Mouse (Mus musculus) urinary bladder, adult 18-20 months (tissue): Measurements from ENCODE around the gene Nme7.
A peak's percentile ranks its signal among the peaks of the same experiment; 100 is the strongest.

Experiments used
- DNase-seq, 2 experiments: peaks; one replicate each; pipeline ENCODE4 v3.0.0; 2022; ENCODE audit warnings: low spot score in 2 of 2, mixed read lengths in 2 of 2

Gene Nme7

DNA sequence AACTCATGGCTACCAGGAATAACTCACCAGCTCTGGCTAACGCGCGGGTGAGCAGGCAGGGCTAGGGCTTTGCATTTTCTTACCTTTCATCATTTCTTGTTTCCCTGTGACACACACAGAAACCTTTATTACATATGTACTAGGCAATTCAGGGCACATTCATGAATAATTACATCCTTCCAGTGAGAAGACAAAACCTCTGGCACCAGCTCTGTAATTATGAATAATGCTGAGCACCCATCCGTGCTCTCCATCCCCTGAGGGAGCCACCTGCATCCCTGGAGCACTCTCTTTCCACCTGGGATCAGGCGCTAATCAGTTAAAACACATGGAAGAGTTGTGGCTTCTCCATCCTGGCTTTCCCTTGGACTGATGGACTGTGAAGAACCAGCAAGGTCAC, at the start of gene Nme7:
Gene Nme7, plus strand, starts transcription at position 301 of the 400 bp plus-strand sequence.
- DNase-seq = no peak

DNA sequence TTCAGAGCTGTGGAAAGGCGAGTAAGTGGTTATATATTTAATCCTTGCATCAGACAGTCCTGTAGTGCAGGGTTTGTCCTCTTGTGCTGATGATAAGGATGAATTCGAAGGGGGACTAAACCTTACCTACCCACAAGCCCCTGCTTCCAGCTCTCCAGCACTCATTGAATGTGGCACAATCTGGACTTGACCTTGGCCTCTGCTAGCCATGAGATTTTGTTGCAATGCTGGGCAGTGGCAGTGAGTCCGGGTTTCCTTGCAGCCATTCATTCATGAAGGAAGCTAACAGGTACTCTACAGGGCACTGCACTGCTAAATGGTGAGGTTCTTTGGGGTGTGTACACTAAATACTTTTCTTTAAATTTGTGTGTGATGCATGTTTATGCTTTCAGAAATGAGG, 49.1 kb upstream of the Nme7 start:
- DNase-seq = no peak

DNA sequence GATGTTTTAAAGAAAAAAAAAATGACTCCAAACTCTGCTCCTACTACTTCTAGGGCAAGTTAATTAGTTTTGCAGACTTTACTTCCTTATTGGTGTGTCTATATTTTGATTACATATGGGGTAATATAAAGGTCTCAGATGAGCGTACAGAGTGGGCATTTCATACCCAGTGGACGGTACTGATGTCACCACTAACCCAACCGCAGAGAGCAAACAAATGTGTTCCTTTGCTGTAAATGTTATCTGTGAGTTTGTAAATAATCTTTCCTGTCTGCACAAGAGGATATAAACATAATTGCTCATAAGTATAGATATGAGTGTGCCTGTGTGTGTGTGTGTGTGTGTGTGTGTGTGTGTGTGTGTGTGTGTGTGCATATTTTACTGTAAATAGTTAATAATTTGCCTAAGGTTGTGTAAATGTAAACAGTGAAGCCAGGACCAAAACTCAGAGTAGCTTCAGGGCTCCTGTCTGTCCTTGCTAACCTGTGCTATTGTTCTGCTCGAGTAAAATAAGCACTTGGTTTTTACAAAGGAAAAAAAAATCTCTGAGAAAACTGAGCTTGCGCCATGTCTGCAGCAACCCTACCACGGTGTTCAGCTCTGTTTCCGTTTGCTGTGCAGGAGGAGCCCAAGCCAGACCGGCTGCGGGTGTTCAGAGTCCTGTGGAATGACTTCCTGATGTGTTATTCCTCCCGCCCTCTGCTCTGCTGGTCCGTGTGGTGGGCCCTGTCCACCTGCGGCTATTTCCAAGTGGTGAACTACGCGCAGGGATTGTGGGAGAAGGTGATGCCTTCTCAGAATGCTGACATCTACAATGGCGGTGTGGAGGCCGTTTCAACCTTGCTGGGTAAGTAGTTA, 43.5 kb upstream of the Nme7 start:
- no peak for DNase-seq

DNA sequence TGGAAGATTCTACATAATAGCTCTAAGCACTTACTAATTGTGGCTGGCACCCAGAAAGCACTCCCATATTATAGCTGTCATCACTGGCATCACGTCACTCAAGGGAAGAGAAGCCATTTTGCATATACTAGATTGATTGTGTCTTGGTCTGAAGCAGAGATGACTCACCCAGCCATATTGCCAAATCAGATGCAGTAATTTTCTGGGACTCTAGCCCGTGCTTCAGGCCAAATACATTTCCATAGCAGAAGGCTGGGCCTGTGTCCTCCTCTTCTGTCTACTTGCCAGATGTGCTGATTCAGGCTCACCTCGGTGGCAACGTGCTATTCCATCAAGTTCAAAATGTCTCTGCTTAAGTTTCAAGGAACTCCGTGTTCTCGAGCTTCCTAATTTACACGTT, 42.4 kb upstream of the Nme7 start:
- peak in 1 of 2 experiments; percentile 19 for DNase-seq

DNA sequence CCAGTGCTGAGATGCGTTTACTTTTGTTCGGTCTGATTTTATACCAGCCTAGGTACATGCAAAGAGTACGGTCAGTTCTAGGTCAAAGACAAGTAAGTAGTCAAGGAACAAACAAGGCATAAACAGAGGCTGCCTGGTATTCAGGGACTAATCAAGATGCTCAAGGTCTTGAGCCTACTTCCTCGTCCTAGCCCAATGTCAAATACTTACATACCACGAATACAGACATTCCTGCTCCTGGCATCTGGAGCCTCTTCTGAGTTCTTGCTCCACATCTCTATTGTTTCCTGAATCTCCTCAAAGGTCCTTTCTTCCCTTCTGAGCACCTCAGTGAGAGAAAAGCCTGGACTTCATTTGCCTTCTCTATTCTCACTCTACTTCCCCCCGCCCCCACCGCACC, 33.0 kb upstream of the Nme7 start:
- DNase-seq = no peak

DNA sequence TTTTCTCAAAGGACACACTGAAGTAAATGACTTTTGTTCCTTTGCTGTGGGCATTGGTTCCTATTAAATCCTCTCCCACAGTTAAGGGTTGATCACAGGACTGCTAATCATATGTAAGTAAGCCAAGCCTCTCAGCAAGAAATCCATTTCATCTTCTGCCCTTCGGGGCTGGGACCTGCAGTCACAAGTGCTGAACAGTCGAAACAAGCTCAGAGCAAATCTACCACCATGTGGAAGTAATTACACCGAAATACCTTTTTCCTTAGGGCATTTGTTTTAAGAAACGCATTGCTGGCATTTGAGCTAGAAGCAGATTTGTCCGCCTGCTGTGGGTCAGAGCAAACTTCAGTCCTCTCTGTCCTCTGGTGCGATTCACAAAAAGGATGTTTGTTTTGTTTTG, 30.3 kb upstream of the Nme7 start:
- DNase-seq = no peak

DNA sequence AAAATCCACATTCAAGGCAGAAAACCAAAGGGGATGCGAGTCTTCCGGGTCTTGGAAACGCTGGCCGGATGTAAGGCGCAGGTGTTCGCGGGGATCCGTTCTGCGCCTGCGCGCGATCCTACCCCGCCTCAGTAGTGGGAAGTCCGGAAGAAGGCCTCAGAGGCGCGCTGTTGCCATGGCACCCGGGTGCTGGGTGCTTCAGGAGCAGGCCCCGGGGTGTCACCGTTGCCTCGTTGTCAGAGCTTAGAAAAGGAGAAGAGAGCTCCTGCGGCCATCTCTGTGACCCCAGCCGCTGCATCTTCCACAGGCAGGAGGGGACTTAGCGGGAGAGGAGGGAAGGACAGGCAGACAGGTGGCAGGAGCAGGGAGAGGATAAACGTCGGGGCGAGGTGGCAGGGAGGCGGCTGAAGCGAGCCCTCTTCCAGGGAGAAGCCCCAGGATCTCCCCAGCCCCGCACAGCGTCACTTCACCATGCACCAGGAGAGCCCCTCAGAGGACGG, 28.4 kb upstream of the Nme7 start, which contains the start of gene Ccdc181:
Gene Ccdc181, plus strand, starts transcription at position 131 of the 500 bp plus-strand sequence.
- DNase-seq = peak; percentile 88 to 89

DNA sequence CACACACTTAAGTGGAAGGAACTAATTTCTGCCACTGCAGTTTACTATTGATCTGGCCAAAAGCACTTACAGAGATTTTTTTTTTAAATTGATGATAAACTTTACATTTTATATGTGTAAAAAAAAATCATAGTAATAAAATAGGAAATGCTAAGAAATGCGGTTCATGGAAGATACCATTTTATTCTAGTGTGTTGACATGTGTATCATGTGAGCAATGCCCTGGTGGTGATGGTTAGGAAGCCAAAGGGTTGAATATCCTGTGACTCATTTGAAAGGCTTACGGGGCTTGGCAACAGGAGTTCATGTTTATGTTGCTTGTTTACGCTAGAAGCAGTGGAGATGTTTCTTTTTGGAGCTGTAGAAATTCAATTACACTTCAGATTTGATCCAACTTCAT, 27.4 kb upstream of the Nme7 start:
- no peak for DNase-seq

DNA sequence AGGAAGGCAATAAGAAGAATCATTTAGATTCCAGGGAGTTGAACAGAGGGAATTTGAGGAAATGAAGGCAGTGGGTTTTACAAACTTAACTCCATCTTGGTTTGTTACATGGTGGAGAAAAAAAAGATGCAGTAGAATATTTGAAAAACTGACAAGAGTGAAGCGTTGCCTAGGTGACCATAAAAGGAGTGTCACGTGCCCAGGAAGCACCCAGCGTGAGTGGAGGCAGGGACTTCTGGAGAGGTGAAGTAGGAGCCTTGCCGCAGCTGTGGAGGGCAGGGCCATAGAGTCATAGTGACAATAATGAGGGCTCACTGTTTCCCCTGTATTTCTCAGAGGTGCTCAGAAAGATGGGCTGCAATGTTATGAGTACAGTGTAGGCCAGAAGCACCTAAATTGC, 24.6 kb upstream of the Nme7 start:
- no peak for DNase-seq

DNA sequence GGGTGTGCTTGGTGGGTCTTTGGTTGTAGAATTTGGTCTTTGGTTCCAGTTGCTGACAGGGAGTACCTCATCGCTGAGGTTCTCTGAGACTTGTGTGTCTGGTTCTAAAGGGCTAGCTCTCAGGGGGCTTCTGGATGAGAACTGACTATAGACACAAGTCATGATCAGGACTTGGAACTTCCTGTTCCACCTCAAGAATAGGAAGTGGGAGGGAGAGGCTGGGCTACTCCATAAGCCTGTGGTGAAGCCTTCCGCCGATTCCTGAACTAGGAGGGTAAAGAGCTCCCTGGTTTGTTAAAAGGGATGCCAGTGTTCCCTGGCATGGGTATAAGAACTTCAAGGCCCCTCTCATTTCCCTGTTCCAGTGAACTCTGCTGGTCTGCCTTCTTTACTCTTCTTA, 19.9 kb upstream of the Nme7 start:
- no peak for DNase-seq

DNA sequence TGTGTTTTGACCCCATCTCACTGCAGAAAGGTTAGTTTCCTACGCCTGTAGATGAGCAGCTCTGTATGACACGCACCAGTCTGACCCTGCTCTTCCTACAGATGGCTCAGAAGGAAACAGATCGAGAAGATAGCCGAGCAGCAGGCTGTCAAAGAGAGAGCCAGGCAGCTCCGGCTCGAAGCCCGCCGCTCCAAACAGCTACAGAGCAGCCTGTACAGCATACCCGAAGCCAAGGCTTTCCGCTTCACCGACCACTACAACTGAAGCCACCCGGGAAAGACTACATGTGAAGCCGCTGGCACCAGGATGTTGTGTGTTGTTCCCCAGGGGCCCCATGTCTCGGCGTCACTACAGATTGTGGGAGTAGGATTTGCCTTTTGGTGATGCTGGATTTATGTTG, 16.5 kb upstream of the Nme7 start:
- no peak for DNase-seq

DNA sequence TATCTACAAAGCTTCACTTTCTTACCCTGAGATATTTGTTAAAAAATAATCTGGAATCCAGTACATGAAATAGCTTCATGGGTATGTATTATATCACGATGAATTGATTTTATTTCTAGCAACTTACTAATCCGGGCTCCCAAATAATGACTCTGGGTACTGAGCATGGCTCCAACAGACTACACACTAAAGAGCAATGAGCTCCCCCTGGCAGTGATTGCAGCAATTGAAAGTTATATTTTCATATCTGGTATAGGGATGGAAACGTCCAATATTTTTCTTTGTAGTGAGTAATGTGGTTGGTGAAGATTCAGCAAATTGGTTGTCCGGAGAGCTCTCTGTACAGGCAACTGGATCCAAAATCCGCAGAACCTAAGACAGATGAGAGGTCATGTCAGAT, 11.9 kb upstream of the Nme7 start:
- no peak for DNase-seq

DNA sequence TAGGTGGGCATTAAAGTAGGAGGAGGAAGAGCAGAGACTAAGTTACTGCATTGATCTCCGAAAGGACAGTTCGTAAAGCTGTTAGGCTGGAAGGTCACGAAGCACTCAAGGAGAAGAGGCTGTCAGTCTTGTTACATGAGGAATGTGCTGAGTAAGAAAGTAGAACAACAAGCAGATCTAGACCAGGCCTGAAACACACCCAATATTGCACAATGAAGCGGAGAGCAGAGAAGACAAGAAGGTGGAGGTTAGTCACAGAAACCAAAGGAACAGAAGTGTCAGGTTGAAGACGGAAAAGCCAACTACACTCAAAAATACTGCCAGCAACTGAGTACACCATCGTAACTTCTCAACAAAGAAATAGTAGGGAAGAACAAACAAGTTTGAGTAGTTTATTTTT, 9.8 kb upstream of the Nme7 start:
- DNase-seq = no peak

DNA sequence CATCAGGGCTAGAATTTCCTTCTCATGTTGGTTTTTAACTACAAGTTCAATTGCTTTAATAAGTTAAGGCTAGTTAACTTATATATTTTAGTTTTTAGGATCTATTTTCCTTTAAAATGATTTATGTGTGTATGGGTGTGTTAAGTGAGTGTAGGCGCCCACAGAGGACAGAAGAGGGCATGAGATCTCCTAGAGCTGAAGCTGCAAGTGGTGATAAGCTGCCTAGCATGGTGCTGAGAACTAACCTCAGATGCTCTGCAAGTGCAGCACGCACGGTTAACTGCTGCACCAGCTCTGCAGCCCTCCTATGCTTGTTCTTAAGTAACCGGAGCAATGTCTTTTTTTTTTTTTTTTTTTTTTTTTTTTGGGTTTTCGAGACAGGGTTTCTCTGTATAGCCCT, 7.4 kb upstream of the Nme7 start:
- DNase-seq = no peak

DNA sequence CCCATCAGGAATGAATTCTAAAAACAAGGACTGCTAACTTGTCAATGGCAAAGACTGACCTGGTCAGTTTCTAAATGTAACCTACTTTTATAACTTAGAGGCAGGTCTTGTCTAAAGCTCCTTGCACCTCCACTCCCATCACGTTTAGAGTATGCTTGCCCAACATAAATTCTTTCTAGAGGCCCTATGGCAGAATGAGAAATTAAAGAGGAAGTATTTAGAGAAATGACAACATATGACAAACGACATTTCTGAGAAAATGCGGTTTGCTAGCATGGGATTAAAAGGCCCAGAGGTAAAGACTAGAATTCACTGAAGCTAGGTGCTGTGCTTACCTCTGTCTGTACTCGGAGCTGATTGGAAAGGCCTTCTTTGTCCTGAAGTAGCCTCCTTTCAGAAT, 2.0 kb upstream of the Nme7 start:
- no peak for DNase-seq

DNA sequence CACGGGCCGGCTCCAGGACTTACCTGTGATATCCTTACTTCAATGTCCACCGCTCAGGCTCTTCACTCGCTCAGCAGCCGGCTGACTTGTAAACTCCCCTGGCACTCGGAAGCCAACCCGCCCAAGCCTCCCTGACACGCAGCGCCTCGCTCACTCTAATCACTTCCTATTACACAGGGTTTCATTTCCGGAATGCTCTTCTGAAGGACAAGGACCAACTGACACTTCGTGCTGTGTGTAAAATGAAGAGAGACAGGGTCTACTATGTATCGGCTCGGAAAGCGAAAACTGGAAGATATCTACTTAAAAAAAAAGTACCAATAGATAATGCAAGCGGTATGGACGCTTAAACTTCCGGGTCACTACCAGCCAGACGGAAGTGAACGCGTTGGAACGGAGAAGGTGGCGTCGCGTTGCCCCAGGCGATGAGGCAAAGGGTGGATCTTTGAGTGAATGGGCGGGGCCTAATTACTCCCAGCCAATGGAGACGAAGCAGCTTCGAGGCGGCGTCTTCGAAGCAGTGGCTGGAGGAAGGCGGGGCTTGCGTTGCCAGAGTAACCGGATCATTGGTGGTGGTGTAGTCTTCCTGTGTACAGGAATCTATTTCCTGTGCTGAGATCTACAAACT, 3.3 kb downstream of the Nme7 start, which contains the start of gene Blzf1:
Gene Blzf1, minus strand, starts transcription at position 366 of the 628 bp plus-strand sequence.
- DNase-seq = peak; percentile 87 to 95

DNA sequence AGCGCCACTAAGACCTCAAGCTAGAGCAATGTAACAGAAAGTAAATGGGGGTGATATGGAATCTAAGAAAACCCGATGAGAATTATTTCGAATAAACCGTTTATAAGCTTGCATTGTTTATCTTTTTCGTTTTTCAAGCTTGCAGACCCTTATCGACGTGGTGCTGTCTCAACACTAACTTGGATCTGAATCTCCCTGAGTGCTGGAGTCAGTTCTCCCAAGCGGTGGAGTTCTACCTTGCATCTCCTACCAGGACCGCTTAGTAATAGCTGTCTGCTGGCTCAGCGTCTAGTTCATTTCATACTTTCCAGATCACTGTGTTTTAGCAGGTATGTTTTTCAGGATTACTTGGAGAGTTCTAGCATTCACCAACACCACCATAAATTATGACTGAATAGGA, 4.0 kb downstream of the Nme7 start:
- DNase-seq = no peak

DNA sequence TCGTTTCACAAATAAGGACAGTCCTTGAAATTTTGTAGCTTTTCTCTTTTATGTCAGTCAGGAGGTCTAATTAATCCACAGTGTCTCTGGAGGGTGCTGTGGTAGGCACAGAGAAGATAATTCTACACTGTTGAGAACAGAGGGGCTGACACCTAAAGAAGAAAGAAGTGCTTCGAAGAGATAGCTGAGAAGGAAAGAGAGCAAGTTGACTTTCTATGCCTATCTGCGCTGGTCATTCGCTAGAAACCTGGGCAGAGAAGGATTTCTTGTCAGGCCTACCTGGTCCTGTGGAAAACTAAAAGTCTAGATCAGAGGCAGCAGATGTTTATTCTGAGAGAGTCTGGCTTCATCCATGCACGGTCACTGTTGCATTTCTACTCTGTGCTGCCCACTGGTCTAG, 10.2 kb downstream of the Nme7 start:
- DNase-seq = no peak

DNA sequence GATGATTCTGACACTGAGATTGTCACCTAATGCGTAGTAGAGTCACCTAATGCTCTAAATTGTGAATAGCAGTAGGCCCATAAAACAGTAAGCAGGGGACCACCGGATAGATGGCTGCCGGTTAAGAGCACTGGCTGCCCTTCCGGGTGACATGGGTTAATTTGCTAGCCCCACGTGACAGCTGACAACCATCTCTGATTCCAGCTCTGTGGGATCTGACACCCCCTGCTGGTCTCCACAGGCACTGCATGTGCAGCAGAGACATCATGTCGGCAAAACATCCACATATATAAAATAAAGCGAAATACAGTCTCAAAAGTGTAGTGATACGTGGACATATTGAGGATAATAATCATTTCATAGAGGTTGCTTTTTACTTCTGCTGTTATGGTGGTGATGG, 11.3 kb downstream of the Nme7 start:
- DNase-seq = no peak

DNA sequence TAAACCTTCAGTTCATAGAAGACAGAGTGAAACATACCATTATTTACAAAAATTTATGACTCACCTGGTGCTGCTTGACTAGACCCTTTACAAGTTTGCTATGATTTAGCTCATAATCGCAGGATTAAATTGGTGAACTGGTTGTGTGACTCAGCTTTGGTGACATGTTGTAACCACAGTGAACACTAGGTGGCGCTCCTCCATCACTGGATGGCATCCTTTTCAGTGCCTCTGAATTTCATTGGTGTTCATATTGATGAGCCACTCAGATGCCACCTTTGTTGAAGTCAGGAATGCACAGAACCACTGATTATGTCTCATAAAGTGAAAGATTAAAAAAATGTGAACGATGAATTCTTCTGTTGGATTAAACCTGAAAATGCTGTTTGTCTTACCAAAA, 12.8 kb downstream of the Nme7 start:
- peak; percentile 41 to 48 for DNase-seq

DNA sequence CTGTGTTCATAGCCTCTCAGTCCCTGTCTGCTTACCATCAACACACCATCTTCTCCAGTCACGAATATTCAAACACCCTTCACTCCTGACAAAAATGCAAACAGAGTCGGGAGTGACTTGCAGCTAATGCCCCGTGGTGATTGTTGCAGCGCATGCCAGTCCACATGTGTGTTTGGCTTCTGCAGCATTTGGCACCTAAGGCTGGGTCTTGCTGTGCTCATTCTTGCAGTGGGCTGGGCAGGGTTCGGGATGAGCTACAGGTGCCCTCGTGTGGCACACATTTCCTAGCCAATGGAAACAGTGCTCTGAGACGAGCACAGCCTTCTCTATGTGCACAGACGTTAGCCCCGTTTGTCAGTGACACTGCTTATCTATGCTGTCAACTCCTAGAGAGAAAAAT, 13.3 kb downstream of the Nme7 start:
- no peak for DNase-seq

DNA sequence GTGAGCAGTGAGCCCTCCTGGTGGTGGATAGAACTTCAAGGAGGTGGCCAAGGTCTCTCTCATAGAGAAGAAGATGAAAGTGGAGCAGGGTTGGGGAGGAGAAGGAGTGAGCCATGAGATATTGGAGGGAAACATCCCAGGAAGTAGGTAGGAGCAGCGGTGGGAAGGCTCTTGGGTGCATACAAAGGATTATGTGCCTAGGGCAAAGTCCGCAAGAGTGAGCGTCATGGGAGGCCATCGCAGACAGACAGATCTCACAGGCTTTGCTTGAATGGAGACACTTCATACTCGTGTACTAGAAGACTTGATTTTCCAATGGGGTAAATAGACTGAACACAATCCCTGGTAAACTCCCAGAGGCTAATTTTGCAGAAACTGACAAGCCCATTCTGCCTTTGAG, 14.6 kb downstream of the Nme7 start:
- no peak for DNase-seq

DNA sequence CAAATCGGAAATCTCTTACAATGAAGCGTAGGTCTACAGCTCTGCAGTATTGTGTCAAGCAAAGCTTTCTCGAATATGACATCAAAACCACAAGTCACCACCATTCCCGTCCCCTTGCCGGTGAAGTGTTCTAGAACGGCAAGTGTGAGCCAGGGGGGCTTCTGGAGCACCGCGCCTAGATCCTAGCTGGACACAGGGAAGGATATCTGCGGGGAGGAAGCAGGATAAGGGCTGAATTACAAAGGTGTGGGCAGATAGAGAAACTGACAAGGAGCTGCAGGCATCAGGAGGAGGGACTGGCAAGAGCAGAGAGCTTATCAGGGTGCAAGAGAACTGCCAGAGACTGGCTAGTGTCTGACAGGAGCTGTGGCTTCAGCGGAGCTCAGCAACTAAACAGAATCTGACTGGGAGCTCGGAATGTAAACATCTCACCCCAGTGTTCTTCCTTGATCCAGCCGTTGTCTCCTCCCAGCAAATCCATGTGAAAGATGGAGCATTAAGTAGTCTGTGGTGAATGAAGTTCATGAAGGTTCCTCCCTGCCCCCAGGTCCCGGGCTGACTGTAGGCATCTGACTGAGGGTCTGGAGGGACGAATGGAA, 15.7 kb downstream of the Nme7 start:
- DNase-seq = no peak
